Mouse (Mus musculus): ENCODE results near the gene Cnot2.

- TF ChIP-seq POLR2A (IDR thresholded peaks at IDR 0.05; ENCODE audit: borderline replicate concordance, insufficient read depth, low read length) (no peak), CTCF (IDR thresholded peaks at IDR 0.05; ENCODE audit: borderline replicate concordance, insufficient read depth, low read depth, low read length) (no peak)
Measured at GRCm38 (mm10) chr10:116540750-116541149, 40.6 kb downstream of the Cnot2 start.

All from cerebellum, adult 2 months (tissue).